Mouse (Mus musculus) heart, embryonic 15.5 days (tissue): Measurements from ENCODE around the gene Nsun7. TPM values are rescaled to one million over a fixed set of nuclear protein-coding genes. Genes with fewer than 3 reads are reported as not detected.

Experiments
- ATAC-seq: fragments of 200-750 bp; cut with Nextera tagmentation; replicated peaks from 2 replicates; pipeline ENCODE4 v1.8.0; 2017; ENCODE audit warnings: low read depth, moderate TSS enrichment; ENCODE audit not compliant: insufficient number of reproducible peaks, insufficient read depth, low FRiP score
- H3K27ac ChIP-seq: fragments of 300-500 bp; sonication (generic); 2 replicates; pipeline ENCODE4 v1.5.1; 2015; ENCODE audit warnings: mild to moderate bottlenecking, inconsistent platforms
- H3K27me3 ChIP-seq: fragments of 300-500 bp; sonication (generic); 2 replicates; pipeline ENCODE4 v1.6.1; 2015; ENCODE audit warnings: inconsistent platforms
- H3K36me3 ChIP-seq: fragments of 300-500 bp; sonication (generic); 2 replicates; pipeline ENCODE4 v1.6.1; 2015; ENCODE audit warnings: mild to moderate bottlenecking, inconsistent platforms
- H3K4me1 ChIP-seq: fragments of 300-500 bp; sonication (generic); replicated peaks from 2 replicates; pipeline ENCODE4 v1.6.1; 2015; ENCODE audit warnings: inconsistent platforms
- H3K4me2 ChIP-seq: fragments of 300-500 bp; sonication (generic); 2 replicates; pipeline ENCODE4 v1.6.1; 2015; ENCODE audit warnings: inconsistent platforms, mild to moderate bottlenecking, moderate library complexity
- H3K4me3 ChIP-seq: fragments of 300-500 bp; sonication (generic); 2 replicates; pipeline ENCODE4 v1.5.1; 2015; ENCODE audit warnings: mild to moderate bottlenecking, inconsistent platforms
- H3K9ac ChIP-seq: fragments of 300-500 bp; sonication (generic); 2 replicates; pipeline ENCODE4 v1.6.1; 2015; ENCODE audit warnings: mild to moderate bottlenecking, inconsistent platforms
- H3K9me3 ChIP-seq: fragments of 300-500 bp; sonication (generic); replicated peaks from 2 replicates; pipeline ENCODE4 v1.6.1; 2016; ENCODE audit warnings: inconsistent platforms
- WGBS: fragments of 180-500 bp; shearing (Covaris S2); methylation state at CpG from one replicate; pipeline ENCODE4 v1.1.7; 2015; ENCODE audit warnings: mixed read lengths; 5-methylcytosine and 5-hydroxymethylcytosine counted together
- polyA plus RNA-seq: library from polyadenylated mRNA; unstranded; fragments of >200 nt; fragmentation: Nextera tagmentation; extraction: Ambion mirVana; gene quantifications from 2 replicates; pipeline ENCODE4 v1.2.1, GENCODE M21; 2015

The Nsun7 gene
- polyA plus RNA-seq, 1 experiment from 2014 or later: 0.21 TPM

- 17% methylated on average over 6 of the region's 6 CpGs for WGBS
- Histone ChIP-seq H3K27ac (peak overlapping the region; percentile 81), H3K9me3 (no peaks in the 10 kb centered on the region), H3K4me3 (peak overlapping the region; percentile 54), H3K4me1 (peaks cover 19% of the 10 kb centered on the region), H3K9ac (peak overlapping the region; percentile 32), H3K27me3 (no peaks in the 10 kb centered on the region), H3K4me2 (peak overlapping the region; percentile 68), H3K36me3 (no peaks in the 10 kb centered on the region)
- peak; percentile 85 for ATAC-seq
These were observed 78.3 kb downstream of the Nsun7 start for GRCm38 (mm10) chr5:66337969-66338345.

DNA sequence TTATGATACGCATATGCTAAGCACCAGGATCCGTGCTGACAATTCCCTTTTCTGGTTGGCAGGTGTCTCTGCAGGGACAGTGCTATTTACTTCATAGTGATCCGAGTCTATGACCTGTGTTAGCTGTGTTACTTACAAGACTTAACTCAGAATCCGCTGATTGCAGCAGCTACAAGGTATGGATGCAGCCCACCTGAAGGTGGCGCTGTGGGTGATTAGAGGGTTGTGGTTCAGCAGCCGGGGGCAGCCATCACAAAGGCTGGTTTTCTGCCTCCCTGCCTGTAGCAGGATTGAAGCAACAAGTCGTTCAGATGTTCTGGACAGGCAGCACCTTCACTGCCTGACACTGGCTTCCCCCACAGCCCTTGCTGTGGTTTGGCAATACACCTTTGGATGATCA, 78.9 kb downstream of the Nsun7 start:
- Histone ChIP-seq H3K9ac (0 out of 2 replicates have a peak overlapping the region, but pooled peaks have one; percentile 16), H3K4me1 (peaks cover 19% of the 10 kb centered on the region), H3K36me3 (no peaks in the 10 kb centered on the region), H3K4me2 (peak overlapping the region; percentile 68), H3K9me3 (no peaks in the 10 kb centered on the region), H3K4me3 (no peak overlapping the region), H3K27me3 (no peaks in the 10 kb centered on the region), H3K27ac (peak overlapping the region; percentile 81; the same call in 1 of the 2 replicates)
- 32% methylated on average over 7 of the region's 7 CpGs for WGBS
- no peak for ATAC-seq

DNA sequence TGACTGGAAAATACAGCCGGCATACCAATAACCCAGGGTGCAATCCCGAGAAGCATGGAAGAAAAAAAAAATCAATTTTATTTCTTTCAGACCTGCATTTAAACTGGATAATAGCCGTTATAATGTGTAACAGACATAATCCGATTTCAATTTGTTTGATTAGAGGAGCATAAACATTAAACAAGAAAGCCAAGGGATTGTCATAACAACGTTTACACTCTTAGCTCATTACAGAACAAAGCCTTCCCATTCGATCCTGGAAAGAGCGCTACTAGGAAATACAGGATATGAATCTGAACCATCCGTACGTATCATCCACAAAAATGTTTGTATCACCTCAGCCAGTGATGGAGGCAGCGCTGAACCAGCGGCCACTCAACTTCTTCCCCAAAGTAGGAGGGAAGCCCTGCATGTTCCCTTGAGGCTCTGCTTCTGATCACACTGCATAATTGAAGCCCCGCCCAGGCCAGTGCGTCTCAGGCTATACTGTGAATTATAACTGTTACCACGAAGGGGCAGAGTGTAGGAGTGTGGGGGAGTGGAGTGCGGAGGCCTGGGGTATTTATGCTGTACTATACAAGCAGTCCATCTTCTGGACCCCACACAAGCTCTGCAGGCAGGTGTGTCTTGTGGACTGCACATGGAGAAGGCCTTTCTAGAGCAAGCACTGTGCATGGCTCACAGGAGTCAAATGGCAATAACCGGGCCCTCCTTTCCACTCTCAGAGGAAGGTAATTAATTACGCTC, 80.8 kb downstream of the Nsun7 start:
- no peak for ATAC-seq
- Histone ChIP-seq H3K36me3 (no peaks in the 10 kb centered on the region), H3K9ac (no peak overlapping the region), H3K9me3 (no peaks in the 10 kb centered on the region), H3K27ac (no peak overlapping the region), H3K4me2 (no peak overlapping the region), H3K4me3 (no peak overlapping the region), H3K4me1 (peaks cover 25% of the 10 kb centered on the region), H3K27me3 (no peaks in the 10 kb centered on the region)
- 81% methylated on average over 17 of the region's 17 CpGs for WGBS

- Histone ChIP-seq H3K9me3 (no peaks in the 10 kb centered on the region), H3K27me3 (no peaks in the 10 kb centered on the region), H3K4me2 (no peak overlapping the region), H3K27ac (no peak overlapping the region), H3K4me1 (peaks cover 25% of the 10 kb centered on the region), H3K9ac (no peak overlapping the region), H3K4me3 (no peak overlapping the region), H3K36me3 (no peaks in the 10 kb centered on the region)
- WGBS: 63% methylated on average over 10 of the region's 10 CpGs
- no peak for ATAC-seq
These were observed 82.2 kb downstream of the Nsun7 start for GRCm38 (mm10) chr5:66341848-66342247.

- WGBS: 71% methylated on average over 9 of the region's 9 CpGs
- no peaks in the 10 kb centered on the region for H3K36me3 ChIP-seq
- peaks cover 22% of the 10 kb centered on the region for H3K4me1 ChIP-seq
- no peak overlapping the region for H3K4me3 ChIP-seq
- H3K27me3 ChIP-seq: no peaks in the 10 kb centered on the region
- H3K27ac ChIP-seq: no peak overlapping the region
- ATAC-seq: no peak
- no peaks in the 10 kb centered on the region for H3K9me3 ChIP-seq
- H3K9ac ChIP-seq: no peak overlapping the region
- H3K4me2 ChIP-seq: no peak overlapping the region
These were observed 82.6 kb downstream of the Nsun7 start for GRCm38 (mm10) chr5:66342285-66342684.

DNA sequence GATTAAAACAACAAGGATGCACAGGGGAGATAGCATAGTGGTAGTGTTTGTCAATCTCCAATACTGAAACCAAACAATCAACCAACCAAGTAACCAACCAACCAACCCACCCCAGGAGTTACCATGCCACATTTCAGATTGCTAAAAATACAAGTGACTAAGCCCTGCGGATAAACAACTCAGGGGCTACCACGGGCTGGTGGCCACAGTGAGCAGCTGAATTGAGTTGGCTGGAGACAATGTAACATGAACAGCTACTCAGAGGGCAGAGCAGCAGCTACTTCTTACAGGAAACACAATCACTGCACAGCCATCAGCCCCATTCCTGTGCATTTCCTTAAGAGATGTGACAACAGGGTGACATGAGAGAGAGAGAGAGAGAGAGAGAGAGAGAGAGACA, 84.5 kb downstream of the Nsun7 start:
- no peak for ATAC-seq
- 50% methylated on average over 2 of the region's 2 CpGs for WGBS

GRCm38 (mm10) chr5:66345140-66345539, 85.4 kb downstream of the Nsun7 start:
- WGBS: 50% methylated on average over 3 of the region's 3 CpGs
- no peak for ATAC-seq
- Histone ChIP-seq H3K36me3 (no peaks in the 10 kb centered on the region), H3K4me3 (no peak overlapping the region), H3K4me1 (peaks cover 5% of the 10 kb centered on the region; the same call in 1 of the 2 replicates), H3K27me3 (no peaks in the 10 kb centered on the region), H3K9ac (no peak overlapping the region), H3K27ac (no peak overlapping the region), H3K9me3 (no peaks in the 10 kb centered on the region), H3K4me2 (no peak overlapping the region)

More for the DNA sequence above, 84.5 kb downstream of the Nsun7 start:
- Histone ChIP-seq H3K27ac (no peak overlapping the region), H3K4me3 (no peak overlapping the region), H3K36me3 (no peaks in the 10 kb centered on the region), H3K9ac (no peak overlapping the region), H3K27me3 (no peaks in the 10 kb centered on the region), H3K4me1 (peaks cover 5% of the 10 kb centered on the region; the same call in 1 of the 2 replicates), H3K9me3 (no peaks in the 10 kb centered on the region), H3K4me2 (no peak overlapping the region)

- 86% methylated on average over 6 of the region's 6 CpGs for WGBS
- no peaks in the 10 kb centered on the region for H3K36me3 ChIP-seq
- no peak overlapping the region for H3K27ac ChIP-seq
- H3K4me1 ChIP-seq: peaks cover 5% of the 10 kb centered on the region
- H3K9ac ChIP-seq: no peak overlapping the region
- H3K4me3 ChIP-seq: no peak overlapping the region
- H3K27me3 ChIP-seq: no peaks in the 10 kb centered on the region
- no peak for ATAC-seq
- no peaks in the 10 kb centered on the region for H3K9me3 ChIP-seq
- no peak overlapping the region for H3K4me2 ChIP-seq
These were observed 87.1 kb downstream of the Nsun7 start for GRCm38 (mm10) chr5:66346756-66347155.

Other genes with a start within 250 kb of the Nsun7 start
- 2.1 and 6.6 TPM in 2 replicates for gene Rbm47, start 86.8 kb upstream of the Nsun7 start, polyA plus RNA-seq